ENCODE assay signal across 12 mouse cellular contexts in genomic region chr8:83768526-83768925, GRCm38 (mm10). TPM values are rescaled to one million over a fixed set of nuclear protein-coding genes. Genes with fewer than 3 reads are reported as not detected.
A peak's percentile ranks its signal among the peaks of the same experiment; 100 is the strongest.
DNase-seq lines count a peak whose midpoint lies in the region; ATAC-seq and TF ChIP-seq lines count a peak whose summit lies in the region.
"Had no signal": no experiment of that assay in that cellular context is flagged by ENCODE, and none has a peak within 500 bp of the region (broad histone marks: within the 10 kb centered on the region; RNA-seq: fewer than 3 reads in every experiment).

No protein-coding gene starts in this region.

- no peaks in the 10 kb centered on the region for H3K36me3 ChIP-seq in heart, embryonic 12.5 days
- no peaks in the 10 kb centered on the region for H3K36me3 ChIP-seq in hindbrain, embryonic 11.5 days (ENCODE audit: control insufficient read depth, insufficient read depth, low read length)

- no peak overlapping the region for H3K27ac ChIP-seq in heart, embryonic 12.5 days (ENCODE audit: poor library complexity, severe bottlenecking)
- H3K27ac ChIP-seq in hindbrain, embryonic 11.5 days (ENCODE audit: low read depth, low read length) = no peak overlapping the region
- H3K27ac ChIP-seq: hindbrain, embryonic 14.5 days had no signal

- H3K27me3 ChIP-seq in heart, embryonic 12.5 days (replicated peaks) = no peaks in the 10 kb centered on the region
- H3K27me3 ChIP-seq in hindbrain, embryonic 11.5 days (ENCODE audit: control insufficient read depth, insufficient read depth, low read length) = no peaks in the 10 kb centered on the region; the same call in 1 of the 2 replicates

- H3K9ac ChIP-seq in heart, embryonic 12.5 days = no peak overlapping the region
- no peak overlapping the region for H3K9ac ChIP-seq in hindbrain, embryonic 11.5 days (ENCODE audit: low read depth, low read length)
- H3K9ac ChIP-seq: hindbrain, embryonic 14.5 days had no signal

- peak; percentile 16 for DNase-seq in heart, adult 8-10 months (ENCODE audit: low spot score)
- peak; percentile 40 for DNase-seq in lung, adult 2 months
- peak; percentile 29 for DNase-seq in skeletal muscle tissue, adult 2 months (ENCODE audit: low read depth, low spot score)
- no peak for DNase-seq in adrenal gland, postnatal 4 days (ENCODE audit: low spot score in 2 of 2)
- no peak for DNase-seq in hindbrain, embryonic 11.5 days (ENCODE audit: low spot score)
- DNase-seq in cerebellum, adult 9-11 months = no peak
- DNase-seq: adrenal gland, adult 2 months; left cerebral cortex, postnatal 4 days; spleen, adult 18-20 months had no signal

- no peak for ATAC-seq in heart, embryonic 12.5 days (ENCODE audit: insufficient number of reproducible peaks, low FRiP score)
- peak; percentile 76 for ATAC-seq in granulocyte monocyte progenitor cell, adult 5-6 weeks (replicated peaks; ENCODE audit: poor library complexity, severe bottlenecking)
- no peak for ATAC-seq in hindbrain, embryonic 11.5 days (ENCODE audit: low FRiP score)

- WGBS in heart, embryonic 12.5 days = 32% methylated on average over 5 of the region's 5 CpGs
- whole genome bisulfite sequencing in lung, adult 2 months = 12% methylated on average over 5 of the region's 5 CpGs
- WGBS in hindbrain, embryonic 11.5 days = 68% methylated on average over 5 of the region's 5 CpGs

- peak; percentile 8; the same call in 1 of the 2 replicates for TF ChIP-seq POLR2A in lung, adult 2 months (IDR thresholded peaks at IDR 0.05; ENCODE audit: borderline replicate concordance, extremely low read depth, low read depth, low read length)

- peaks cover 14% of the 10 kb centered on the region for H3K4me1 ChIP-seq in heart, embryonic 12.5 days (replicated peaks)
- H3K4me1 ChIP-seq in lung, adult 2 months (ENCODE audit: control insufficient read depth, insufficient read depth, low read length) = peaks cover 22% of the 10 kb centered on the region
- no peaks in the 10 kb centered on the region for H3K4me1 ChIP-seq in hindbrain, embryonic 11.5 days (replicated peaks; ENCODE audit: control insufficient read depth, insufficient read depth, low read length)

- H3K9me3 ChIP-seq in heart, embryonic 12.5 days (replicated peaks) = no peaks in the 10 kb centered on the region; the same call in 1 of the 2 replicates
- no peaks in the 10 kb centered on the region for H3K9me3 ChIP-seq in hindbrain, embryonic 11.5 days (ENCODE audit: control insufficient read depth, low read length)

- no peak overlapping the region for H3K4me2 ChIP-seq in heart, embryonic 12.5 days
- no peak overlapping the region for H3K4me2 ChIP-seq in hindbrain, embryonic 11.5 days (replicated peaks; ENCODE audit: low read depth, low read length)
- H3K4me2 ChIP-seq: hindbrain, embryonic 14.5 days had no signal

- no peak for TF ChIP-seq CTCF in lung, adult 2 months (IDR thresholded peaks at IDR 0.05; ENCODE audit: insufficient read depth, low read length)

- no peak overlapping the region for H3K4me3 ChIP-seq in heart, embryonic 12.5 days
- H3K4me3 ChIP-seq in lung, adult 2 months (replicated peaks; ENCODE audit: extremely low read depth, low read depth, low read length) = no peak overlapping the region
- H3K4me3 ChIP-seq in hindbrain, embryonic 11.5 days (ENCODE audit: low read depth, low read length) = no peak overlapping the region

RNA-seq across cellular contexts. Expression of gene Adgre5, which starts 27.4 kb away (rescaled TPM):
- 10 to 100 TPM; 42.4 to 50.4 (median 43.5) TPM for total RNA-seq in heart, adult 8-10 months (2022)
- 26.2 and 29.2 TPM in 2 replicates for polyA plus RNA-seq in heart, embryonic 12.5 days (2016; fragmentation: Nextera tagmentation; extraction: Ambion mirVana)
- 21.4 and 25.7 TPM in 2 replicates for total RNA-seq in granulocyte monocyte progenitor cell, adult 5-6 weeks (2014; fragmentation: Nextera tagmentation)
- total RNA-seq in granulocyte monocyte progenitor cell, adult 5-6 weeks (2017) = 21.7 and 27.2 TPM in 2 replicates
- 557 and 634 TPM in 2 replicates for polyA plus RNA-seq in lung, adult 2 months (2012; rRNA removed)
- total RNA-seq in adrenal gland, postnatal 4 days (2021) = 10 to 100 TPM; 48.6 to 49.8 TPM
- 13.0 and 13.8 TPM in 2 replicates for polyA plus RNA-seq in hindbrain, embryonic 11.5 days (2014; fragmentation: Nextera tagmentation; extraction: Ambion mirVana)

RNA-seq across cellular contexts. Expression of gene Ddx39, which starts 53.5 kb away (rescaled TPM):
- 10 to 100 TPM; 14.2 to 17.0 (median 15.4) TPM for total RNA-seq in heart, adult 8-10 months (2022)
- 117 and 128 TPM in 2 replicates for polyA plus RNA-seq in heart, embryonic 12.5 days (2016; fragmentation: Nextera tagmentation; extraction: Ambion mirVana)
- total RNA-seq in granulocyte monocyte progenitor cell, adult 5-6 weeks (2014; fragmentation: Nextera tagmentation) = 115 and 123 TPM in 2 replicates
- 123 and 124 TPM in 2 replicates for total RNA-seq in granulocyte monocyte progenitor cell, adult 5-6 weeks (2017)
- 18.4 and 24.0 TPM in 2 replicates for polyA plus RNA-seq in lung, adult 2 months (2012; rRNA removed)
- 10 to 100 TPM; 41.5 to 42.2 TPM for total RNA-seq in adrenal gland, postnatal 4 days (2021)
- 187 and 205 TPM in 2 replicates for polyA plus RNA-seq in hindbrain, embryonic 11.5 days (2014; fragmentation: Nextera tagmentation; extraction: Ambion mirVana)

Comparison
In these comparisons a context has a peak if more than half of its experiments do, and no peak if none do; other contexts are left out.
1. DNase-seq: peak in heart, adult 8-10 months (single experiment), lung, adult 2 months (single experiment) and skeletal muscle tissue, adult 2 months (single experiment); none in adrenal gland, postnatal 4 days (0 of 2), hindbrain, embryonic 11.5 days (single experiment) and cerebellum, adult 9-11 months (single experiment).